Mouse (Mus musculus): ENCODE results near the gene Klhl5.
A peak's percentile ranks its signal among the peaks of the same experiment; 100 is the strongest.

The Klhl5 gene

DNA sequence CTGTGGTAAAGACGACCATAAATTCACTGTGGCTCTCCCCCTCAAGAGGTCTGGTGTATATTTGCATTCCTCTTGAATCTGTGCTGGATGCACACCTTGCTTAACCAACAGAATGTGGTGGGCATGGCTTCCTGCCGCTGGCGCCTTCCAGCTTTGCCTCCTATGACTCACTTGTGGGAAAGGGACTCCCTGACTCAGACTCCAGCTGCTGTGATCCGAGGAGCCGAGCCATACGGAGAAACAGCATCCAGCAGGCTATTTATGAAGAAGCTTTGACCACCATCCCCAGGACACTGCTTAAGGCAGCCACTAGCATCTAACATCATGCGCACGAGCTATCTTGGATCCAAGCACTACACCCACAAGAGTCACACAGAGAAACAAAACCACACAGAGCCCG lies 87.1 kb downstream of the Klhl5 start:
- no peak for DNase-seq (ENCODE audit: low read depth, low spot score)

DNA sequence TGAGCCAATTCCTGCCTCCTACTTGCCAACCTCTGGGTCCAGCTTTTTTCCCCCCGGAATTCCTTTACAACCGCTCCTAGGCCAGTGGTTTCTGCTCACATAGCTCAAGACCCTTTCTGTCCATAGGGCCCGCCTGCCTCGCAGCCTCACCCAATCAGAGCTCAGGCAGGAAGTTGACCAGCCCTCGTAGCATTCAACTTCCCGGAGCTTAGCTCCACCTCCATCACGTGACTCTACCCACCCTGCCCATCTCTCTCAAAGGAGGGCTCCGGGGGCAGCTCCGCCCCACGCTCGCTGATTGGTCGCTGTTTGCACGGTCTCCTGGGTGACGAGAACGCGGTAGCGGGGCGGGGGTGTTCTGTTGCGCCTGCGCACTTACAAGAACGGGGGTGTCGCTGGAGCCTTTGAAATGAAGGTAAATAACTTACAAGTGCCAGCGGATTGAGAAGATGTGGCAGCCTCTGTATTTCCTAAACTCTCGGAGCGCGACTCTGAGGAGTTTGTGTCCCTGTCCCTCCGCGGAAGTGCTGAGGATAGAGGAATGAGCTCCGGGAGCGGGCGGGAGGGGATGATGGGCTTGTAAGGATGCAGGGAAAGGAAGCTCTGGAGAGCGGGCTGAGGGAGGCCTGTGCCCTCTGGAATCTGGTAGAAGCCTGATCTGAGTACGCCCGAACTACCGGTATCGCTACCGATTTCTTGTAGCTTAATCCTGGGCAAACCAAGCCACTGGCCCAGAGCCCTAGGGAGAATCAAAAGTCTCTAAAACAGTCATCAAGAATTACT lies 92.2 kb downstream of the Klhl5 start, which contains the start of gene Wdr19:
Gene Wdr19, plus strand, starts transcription at position 351 of the 783 bp plus-strand sequence.
- peak; percentile 97 for DNase-seq (ENCODE audit: low read depth, low spot score)

DNA sequence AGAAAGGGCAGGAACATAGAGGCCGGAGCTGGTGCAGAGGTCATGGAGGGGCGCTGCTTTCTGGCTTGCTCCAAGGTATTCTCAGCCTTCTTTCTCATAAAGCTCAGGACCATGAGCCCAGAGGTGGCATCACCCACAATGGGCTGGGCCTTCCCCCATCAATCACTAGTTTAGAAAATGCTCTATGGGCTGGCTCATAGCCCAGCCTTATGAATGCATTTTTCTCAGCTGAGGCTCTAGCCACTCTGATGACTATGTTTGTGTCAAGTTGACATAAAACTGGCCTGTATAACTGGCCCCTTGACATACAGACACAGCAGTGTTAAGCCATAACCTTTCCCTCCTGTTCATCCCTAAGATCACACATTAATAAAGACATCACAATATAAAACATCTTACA lies 97.4 kb downstream of the Klhl5 start:
- DNase-seq (ENCODE audit: low read depth, low spot score), result no peak

DNA sequence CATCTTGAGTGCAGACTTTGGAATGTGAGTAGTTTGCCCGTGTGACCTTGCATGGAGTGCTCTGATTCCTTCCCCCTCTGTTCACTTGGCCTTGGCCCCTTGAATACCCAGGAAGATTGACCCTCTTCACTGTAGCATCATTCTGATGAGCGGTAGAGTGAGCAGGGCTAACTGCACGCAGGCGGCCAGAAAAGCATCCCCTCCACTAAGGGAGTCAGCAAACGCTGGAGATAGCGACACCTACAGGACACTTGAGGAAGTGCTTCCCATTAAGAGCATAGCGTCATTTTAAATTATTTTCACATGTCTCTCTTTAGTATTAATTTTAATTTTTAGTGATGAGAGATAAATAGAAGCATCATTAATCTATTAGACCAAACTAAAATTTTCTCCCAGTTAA lies 106.0 kb downstream of the Klhl5 start:
- DNase-seq (ENCODE audit: low read depth, low spot score), result no peak

Data from WW6 (cell line).